Mouse (Mus musculus) left cerebral cortex, postnatal 36 days (tissue): ENCODE measurements around the gene Wwp2. TPM values are rescaled to one million over a fixed set of nuclear protein-coding genes. Genes with fewer than 3 reads are reported as not detected.

Experiments
- DNase-seq, 2 experiments: peaks; one replicate each; pipeline ENCODE4 v3.0.0; 2021 to 2022; ENCODE audit warnings: low spot score in 2 of 2, mixed read lengths in 1 of 2
- intact Hi-C: fragments of 180-260 bp; cut with DNase I; formaldehyde crosslinking; loops from one replicate; pipeline ENCODE4 v1.15.1; 2025
- total RNA-seq, 2 experiments: library from RNA; stranded (reverse); gene quantifications; 2 replicates each; pipeline ENCODE4 v1.2.3; 2021

The Wwp2 gene
- total RNA-seq, 2 experiments from 2014 or later = 37.6 to 40.5 TPM

DNA sequence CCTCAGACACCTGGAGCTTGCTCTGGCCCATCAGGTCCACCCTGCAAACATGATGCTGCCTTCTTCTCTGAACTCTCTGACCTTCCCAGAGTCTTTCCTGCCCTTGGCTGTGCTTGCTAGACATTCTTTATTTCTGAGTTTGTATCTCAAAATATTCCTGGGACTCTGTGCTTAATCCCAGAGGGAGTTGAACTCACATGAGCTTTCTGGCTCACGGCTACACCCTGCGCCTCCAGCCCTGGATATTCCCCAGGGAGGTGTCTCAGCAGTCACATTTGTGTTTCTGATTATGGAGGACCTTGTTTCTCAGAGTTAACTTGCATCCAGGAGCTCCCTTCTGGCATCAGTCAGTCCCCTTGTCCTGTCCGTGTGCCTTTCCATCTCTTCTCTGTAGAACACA, 106.0 kb downstream of the Wwp2 start:
- no peak for DNase-seq

GRCm38 (mm10) chr8:107543714-107544113, 107.5 kb downstream of the Wwp2 start:
- DNase-seq = no peak
- intact Hi-C loops = no loop called here

More for the DNA sequence above, 106.0 kb downstream of the Wwp2 start:
- intact Hi-C loops = no loop called here

DNA sequence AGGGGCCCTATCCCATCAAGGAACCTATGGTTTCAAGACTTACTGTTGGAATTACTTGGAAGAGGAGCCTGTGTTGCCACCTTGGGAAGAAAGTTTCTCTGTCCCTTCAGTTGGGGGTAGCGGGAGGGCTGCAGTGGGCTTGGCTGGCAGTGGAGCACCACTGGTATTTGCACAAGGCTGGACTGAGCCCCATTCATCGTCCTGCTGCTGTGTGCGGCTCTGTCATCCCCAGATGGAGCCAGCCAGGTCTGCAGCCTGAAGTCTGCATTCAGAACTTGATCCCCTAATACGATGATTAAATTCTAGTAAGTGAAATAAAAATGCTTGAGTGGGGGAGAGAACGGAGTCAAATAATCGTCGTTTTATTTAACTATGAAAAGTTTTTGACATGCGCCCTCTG, 108.0 kb downstream of the Wwp2 start:
- no peak for DNase-seq
- intact Hi-C loops = no loop called here

GRCm38 (mm10) chr8:107544651-107545174, 108.5 kb downstream of the Wwp2 start:
- peak; percentile 34 to 48 for DNase-seq
- intact Hi-C loops = no loop called here

GRCm38 (mm10) chr8:107545621-107546152, 109.5 kb downstream of the Wwp2 start:
- DNase-seq = no peak
- intact Hi-C loops = no loop called here

- DNase-seq = peak; percentile 50 to 55
- intact Hi-C loops = no loop called here
These were observed 110.0 kb downstream of the Wwp2 start for GRCm38 (mm10) chr8:107546154-107546553.

- intact Hi-C loops = no loop called here
- DNase-seq = no peak
These were observed 110.7 kb downstream of the Wwp2 start for GRCm38 (mm10) chr8:107546817-107547216.

DNA sequence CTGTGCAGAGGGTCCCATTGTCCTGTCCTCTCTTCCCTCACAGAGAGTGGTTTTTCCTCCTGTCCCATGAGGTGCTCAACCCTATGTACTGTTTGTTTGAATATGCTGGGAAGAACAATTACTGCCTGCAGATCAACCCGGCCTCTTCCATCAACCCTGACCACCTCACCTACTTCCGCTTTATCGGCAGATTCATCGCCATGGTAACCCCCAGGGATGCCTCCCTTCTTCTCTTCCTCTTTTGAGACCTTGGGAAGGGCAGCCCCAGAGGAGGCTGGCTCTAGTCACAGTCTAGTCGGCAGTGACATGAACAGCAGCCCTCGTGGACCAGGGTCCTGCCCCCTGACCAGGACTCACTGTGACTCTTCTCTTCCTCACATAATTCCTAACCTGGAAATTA, 116.1 kb downstream of the Wwp2 start:
- intact Hi-C loops = no loop called here
- no peak for DNase-seq

- no peak for DNase-seq
- intact Hi-C loops = no loop called here
These were observed 119.1 kb downstream of the Wwp2 start for GRCm38 (mm10) chr8:107555231-107555630.

DNA sequence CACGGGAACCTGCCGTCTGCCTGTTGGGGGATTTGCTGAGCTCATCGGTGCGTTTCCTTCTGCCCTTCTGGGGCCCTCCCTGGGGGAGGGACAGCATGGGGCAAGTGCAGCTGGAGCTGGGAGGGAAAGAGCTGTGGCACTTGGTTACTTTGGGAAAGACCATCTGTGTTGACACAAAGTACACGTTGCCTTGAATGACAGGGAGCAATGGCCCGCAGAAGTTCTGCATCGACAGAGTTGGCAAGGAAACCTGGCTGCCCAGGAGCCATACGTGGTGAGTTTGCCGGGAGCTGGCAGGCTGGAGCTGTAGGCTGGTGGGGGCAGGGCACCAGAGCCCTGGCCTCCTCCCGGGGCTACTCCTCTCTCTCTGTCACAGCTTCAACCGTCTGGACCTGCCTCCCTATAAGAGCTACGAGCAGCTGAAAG, 120.4 kb downstream of the Wwp2 start:
- intact Hi-C loops = no loop called here
- DNase-seq = no peak

DNA sequence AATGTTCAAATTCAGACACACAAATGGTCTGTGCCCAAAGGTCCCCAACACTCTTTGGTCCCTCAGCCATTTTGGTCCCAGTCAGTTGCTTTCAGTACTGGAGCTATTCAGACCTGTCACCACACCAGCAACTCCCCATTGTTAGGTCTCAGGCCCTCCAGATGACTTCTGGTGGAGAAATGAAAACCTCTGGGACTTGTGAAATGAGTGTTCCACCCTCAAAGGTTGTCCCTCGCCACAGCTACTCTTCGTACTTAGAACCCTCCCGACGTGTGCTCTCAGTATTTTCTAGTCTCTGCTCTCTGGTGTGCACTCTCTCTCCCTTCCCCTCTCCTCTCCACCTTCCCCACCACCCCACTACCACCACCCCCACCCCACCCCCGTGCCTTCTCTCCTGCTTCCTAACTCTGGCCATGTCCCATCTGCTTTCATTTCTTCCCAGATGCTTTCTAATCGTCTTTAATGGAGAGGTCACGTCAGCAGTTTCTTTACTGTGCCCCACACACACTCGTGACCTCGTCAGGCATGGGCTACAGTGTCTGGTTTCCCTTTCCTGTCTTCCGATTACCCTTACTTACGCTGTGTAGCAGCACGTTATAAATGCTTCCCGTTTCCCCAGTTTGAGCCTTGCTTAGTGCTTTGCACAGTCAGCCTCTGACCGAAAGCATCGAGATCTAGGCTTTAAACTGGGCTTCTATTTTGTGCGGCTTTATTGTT, 124.8 kb downstream of the Wwp2 start:
- intact Hi-C loops = no loop called here
- DNase-seq = no peak

DNA sequence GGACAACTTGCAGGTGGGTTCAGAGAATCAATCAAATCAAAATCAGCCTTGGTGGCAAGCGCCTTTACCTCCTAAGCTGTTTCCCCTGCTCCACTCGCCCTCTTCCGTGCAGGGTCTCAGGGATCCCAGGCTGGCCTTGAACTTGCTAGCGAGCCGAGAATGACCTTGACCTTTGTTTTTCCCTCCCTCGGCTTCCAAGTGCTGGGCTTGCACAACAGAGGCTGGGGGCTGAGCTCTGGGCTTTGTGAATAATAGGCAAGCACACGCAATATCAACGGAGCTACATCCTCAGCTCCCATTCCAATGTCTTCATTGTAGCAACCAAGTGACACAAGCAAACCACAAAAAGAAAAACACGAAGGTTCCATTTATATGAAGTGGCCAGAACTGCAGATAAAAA, 126.0 kb downstream of the Wwp2 start:
- DNase-seq = no peak
- intact Hi-C loops = no loop called here

DNA sequence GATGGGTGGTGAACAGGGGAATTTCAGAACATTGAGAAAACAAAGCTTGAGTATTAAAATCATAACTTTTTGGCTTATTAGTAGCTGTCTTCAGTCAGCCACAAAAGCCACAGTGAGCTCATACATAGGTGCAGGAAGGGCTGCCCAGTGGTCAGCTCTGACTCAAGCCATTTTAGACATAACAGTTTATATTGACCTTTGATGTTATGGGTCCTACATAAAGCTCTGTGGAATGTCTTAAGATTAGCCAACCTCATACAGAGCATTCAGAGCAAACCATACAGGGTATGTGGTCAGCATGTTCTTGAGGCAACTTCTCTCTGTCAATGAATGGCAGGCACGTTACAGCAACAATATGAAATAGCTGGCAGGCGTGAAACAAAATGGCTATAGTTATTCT, 134.9 kb downstream of the Wwp2 start:
- DNase-seq = no peak
- intact Hi-C loops = no loop called here

GRCm38 (mm10) chr8:107571486-107572135, 135.4 kb downstream of the Wwp2 start:
- DNase-seq = no peak
- intact Hi-C loops = no loop called here

DNA sequence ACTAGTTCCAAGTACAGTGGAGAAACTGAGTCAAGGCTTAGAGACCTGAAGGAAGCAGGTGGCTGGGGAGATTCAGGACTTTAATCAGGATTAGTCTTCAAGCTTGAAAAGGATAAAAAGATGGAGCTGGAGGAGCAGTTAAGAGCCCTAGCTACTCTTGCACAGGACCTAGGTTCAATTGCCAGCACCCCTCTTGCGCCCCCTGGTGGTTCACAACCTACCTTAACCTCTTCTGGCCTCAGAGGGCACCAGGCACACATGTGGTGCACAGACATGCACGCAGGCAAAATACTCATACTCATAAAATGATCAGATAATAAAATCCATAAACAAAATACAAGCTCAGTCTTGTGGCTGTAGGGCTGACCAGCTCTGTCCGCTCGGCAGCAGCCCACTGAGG, 136.3 kb downstream of the Wwp2 start:
- intact Hi-C loops = no loop called here
- DNase-seq = peak in 1 of 2 experiments; percentile 32

DNA sequence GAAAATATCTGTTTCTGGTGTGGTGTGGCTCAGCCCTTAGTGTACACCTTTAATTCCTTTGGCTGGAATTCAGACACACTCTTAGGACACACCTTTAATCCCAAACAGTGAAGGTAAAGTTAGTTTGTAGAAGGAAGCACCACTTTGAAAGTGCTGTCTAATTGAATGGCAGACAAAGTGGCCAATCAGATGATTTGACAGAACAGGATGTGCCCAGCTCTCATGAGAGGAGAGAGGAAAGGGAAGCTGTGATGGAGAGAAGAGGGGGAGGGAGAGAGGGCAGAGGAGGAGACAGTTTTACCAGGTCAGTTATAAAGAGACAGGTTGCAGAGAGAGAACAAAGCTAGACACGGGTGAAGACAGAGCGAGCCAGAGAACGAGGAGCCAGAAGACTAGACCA, 138.6 kb downstream of the Wwp2 start:
- intact Hi-C loops = no loop called here
- no peak for DNase-seq

- peak; percentile 64 to 80 for DNase-seq
- intact Hi-C loops = loop anchor here (1.0 kb wide), 1 partner anchor 121 kb away; no protein-coding TSS in a partner anchor
These were observed 140.5 kb downstream of the Wwp2 start for GRCm38 (mm10) chr8:107576702-107577101.

DNA sequence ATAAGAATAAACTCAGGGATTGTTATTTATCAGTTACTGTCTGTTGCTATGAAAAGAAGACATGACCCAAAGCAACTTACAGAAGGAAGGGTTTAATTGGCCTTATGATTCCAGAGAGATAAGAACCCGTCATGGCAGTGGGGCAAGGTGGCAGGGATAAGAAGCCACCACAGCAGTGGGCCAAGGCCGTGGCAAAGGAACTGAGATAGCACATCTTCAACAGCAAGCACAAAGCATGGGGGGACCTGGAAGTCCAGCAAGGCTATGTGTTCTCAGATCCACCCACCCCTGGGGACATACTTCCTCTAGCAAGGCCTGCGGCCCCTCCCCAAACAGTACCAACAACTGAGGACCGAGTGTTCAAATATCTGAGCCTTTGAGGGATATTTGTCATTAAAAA, 141.5 kb downstream of the Wwp2 start:
- intact Hi-C loops = no loop called here

GRCm38 (mm10) chr8:107578132-107578531, 142.0 kb downstream of the Wwp2 start:
- intact Hi-C loops = no loop called here
- DNase-seq = no peak

More for the DNA sequence above, 141.5 kb downstream of the Wwp2 start:
- no peak for DNase-seq

GRCm38 (mm10) chr8:107578541-107578940, 142.4 kb downstream of the Wwp2 start:
- intact Hi-C loops = no loop called here
- no peak for DNase-seq

DNA sequence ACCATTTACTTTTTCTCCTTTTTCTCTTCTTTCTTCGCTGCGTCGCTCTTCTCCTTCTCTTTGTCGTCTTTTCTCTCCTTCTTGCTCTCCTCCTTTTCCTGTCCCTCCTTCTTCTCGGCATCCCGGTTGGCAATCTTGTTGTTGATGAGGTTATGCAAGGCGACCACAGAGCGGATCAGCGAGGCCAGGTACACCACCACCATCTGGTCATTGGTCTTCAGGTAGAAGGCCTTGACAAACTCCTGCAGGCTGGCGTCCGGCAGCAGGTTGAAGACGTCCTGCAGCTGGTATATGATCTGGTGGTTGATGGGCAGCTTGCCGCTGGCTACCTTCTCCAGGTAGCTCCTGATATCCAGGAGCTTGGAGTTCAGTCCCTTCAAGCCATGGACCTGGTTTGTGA, 144.7 kb downstream of the Wwp2 start:
- intact Hi-C loops = no loop called here
- DNase-seq = no peak
